Mouse (Mus musculus) adrenal gland, postnatal 10 days (tissue): ENCODE measurements around the gene Rgs8. TPM values are rescaled to one million over a fixed set of nuclear protein-coding genes. Genes with fewer than 3 reads are reported as not detected.

Experiments
- DNase-seq: peaks from one replicate; pipeline ENCODE4 v3.0.0; 2021; ENCODE audit warnings: mixed read lengths
- total RNA-seq, 2 experiments: library from RNA; stranded (reverse); gene quantifications; 2 replicates each; pipeline ENCODE4 v1.2.3; 2021

Rgs8 gene
- total RNA-seq, 2 experiments from 2014 or later, result 0.57 to 0.61 TPM

GRCm38 (mm10) chr1:153675591-153675990, 22.8 kb downstream of the Rgs8 start:
- DNase-seq, result no peak

- no peak for DNase-seq
Observed at GRCm38 (mm10) chr1:153677635-153678034, 24.8 kb downstream of the Rgs8 start.

GRCm38 (mm10) chr1:153679147-153679546, 26.3 kb downstream of the Rgs8 start:
- DNase-seq, result peak; percentile 63

GRCm38 (mm10) chr1:153679653-153680052, 26.8 kb downstream of the Rgs8 start:
- DNase-seq, result no peak

DNA sequence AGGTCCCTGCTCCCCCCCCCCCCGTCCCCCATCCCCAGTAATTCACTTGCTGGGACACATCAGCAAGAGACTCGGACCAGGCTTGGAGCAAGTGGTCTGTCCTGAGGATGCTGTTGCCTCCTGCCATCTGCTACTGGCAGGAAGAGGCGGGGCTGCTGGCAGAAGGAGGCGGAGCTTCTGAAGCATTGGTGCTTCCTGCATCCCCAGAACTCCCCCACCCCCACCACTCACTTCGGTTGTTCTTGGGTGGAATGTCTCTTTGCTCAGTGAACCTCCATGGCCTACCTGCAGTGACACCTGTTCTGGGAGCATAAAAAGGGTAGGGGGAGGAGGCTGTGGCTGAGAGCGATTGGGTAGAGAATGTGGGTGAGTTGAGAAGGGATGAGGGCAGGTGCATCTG, 27.5 kb downstream of the Rgs8 start:
- no peak for DNase-seq

GRCm38 (mm10) chr1:153681036-153681435, 28.2 kb downstream of the Rgs8 start:
- no peak for DNase-seq

DNA sequence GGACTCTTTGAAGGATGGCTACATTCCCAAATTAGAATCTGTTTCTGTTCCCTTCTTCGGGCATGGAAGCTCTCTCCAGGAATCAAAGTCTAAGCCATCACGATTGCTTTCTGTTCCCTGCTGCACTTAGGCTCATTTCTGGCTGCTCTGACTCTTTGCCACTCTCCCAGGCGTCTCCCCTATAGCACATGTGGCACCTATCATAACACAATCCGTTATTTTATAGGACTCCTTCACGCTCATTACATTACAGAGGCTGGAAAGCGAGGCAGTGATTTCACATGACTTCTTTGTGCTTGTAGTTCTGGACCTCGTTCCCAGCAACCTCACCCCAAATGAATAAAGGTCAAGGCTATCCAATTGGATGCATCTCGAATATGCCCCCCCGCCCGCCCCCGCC, 30.4 kb downstream of the Rgs8 start:
- no peak for DNase-seq

- no peak for DNase-seq
Observed at GRCm38 (mm10) chr1:153685630-153686029, 32.8 kb downstream of the Rgs8 start.

DNA sequence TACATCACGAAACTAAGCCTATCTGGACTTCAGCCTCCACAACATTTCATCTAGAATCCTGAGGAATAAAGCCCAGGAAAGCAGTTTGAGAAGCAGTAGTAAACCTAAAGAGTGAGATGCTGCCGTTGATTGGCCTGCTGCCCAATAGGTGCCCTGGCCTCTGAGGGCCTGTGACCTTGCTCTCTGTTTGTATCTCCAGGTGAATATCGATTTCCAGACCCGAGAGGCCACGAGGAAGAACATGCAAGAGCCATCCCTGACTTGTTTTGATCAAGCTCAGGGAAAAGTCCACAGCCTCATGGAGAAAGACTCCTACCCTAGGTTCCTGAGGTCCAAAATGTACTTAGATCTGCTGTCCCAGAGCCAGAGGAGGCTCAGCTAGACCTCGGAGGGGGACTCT, 39.7 kb downstream of the Rgs8 start:
- no peak for DNase-seq

DNA sequence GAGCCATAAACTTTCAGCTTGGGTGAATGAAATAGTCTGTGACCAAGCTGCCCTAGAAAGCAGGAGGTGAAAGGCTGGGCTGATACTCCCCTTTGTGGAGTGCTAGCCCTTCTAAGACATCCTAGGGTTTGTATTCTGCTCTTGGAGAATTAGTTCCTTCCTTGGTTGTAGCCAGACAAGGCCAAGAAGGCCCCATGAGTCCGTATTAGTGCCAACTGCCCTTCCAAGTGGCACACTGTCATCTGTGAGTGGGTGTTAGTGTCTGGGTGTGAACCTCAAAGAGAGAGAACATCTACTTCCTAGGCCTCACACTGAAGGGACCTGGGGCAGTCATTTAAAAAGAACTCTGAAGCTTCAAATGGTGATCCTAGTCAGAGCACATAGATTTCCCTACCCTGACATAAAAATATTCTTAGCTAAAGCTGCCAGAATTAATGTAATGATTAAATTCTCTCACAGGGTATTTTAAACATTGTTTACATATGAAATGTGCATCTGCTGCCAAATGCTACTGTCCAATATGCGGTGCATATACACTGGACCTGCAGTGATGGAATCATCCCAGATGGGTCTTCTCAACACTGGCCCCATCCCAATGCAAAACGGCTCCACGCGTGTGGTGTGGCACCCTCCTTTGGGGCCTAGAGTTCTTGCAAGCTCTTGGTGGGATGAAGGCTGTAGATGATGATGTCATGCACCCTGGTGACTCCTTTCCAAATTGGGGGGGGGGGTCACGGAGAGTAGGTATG, 41.7 kb downstream of the Rgs8 start:
- DNase-seq, result no peak

DNA sequence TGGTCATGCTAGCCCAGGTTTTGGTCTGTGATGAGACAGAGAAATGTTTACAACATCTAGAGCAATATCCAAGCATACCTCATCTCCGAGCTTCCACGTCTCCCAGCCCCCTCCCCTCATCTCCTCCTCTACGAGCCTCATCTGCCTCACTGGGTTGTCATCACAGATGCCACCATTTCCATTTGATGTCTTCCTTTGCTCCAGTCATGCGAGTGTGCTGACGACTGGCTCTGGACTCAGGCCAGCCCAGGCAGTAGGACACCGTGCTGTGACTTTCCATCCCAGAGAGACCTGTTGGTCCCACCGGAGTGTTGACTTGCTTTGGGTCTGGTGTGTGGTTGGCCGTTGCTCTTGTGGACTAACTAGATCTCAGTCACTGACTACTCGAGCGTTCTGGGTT, 42.6 kb downstream of the Rgs8 start:
- DNase-seq, result no peak

GRCm38 (mm10) chr1:153696093-153696492, 43.3 kb downstream of the Rgs8 start:
- no peak for DNase-seq

GRCm38 (mm10) chr1:153696541-153696940, 43.7 kb downstream of the Rgs8 start:
- DNase-seq, result no peak

DNA sequence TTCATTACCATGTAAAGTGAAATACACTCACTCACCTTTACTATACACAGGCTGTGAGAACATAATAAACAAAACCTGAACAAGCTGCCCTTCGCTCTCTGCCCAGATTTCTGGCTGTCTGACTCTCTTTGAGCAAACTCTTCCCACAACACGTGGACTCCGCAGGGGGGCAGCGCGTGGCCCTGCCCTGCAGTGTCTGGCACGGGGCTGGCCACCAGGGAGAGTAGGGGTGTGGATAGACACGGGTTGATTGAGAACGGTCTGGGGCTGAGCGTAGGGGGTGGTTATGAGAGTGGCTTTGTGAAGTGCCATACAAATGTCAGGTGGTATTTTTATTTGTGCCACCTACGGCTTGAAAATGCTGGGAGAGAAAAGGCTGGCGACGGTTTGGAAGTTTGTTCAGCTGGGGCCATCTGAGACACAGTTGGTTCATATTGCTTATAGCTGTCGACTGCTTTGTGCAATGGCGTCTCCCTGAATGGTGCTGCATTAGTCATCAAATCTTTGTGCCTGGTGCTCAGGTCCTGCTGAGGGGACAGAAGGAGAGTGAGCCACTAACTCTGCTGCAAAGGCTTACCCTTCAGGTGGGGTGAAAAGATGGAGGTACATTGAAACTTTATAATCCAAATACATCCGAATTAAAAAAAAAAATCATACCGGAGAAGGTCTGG, 44.9 kb downstream of the Rgs8 start:
- DNase-seq, result no peak

- no peak for DNase-seq
Observed at GRCm38 (mm10) chr1:153698311-153699084, 45.7 kb downstream of the Rgs8 start.

GRCm38 (mm10) chr1:153700448-153701063, 47.7 kb downstream of the Rgs8 start:
- DNase-seq, result no peak

DNA sequence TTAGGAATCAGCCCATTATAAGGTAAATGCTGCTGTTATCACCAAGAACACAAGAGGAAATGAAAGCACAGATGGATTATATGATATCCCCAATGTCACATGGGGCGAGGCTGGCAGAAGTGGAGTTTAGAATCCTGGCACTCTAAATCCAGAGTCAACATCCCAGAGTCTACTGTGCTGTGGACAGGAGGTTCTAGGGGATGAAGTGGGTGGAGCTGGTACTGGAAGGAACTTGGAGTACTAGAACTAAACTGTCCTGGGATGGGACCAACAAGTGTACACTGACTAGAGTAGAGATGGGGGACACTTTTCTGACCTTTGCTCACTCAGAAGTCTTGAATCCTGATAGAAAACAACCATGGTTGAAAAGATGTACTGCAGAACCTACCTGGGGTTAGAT, 48.6 kb downstream of the Rgs8 start:
- no peak for DNase-seq

DNA sequence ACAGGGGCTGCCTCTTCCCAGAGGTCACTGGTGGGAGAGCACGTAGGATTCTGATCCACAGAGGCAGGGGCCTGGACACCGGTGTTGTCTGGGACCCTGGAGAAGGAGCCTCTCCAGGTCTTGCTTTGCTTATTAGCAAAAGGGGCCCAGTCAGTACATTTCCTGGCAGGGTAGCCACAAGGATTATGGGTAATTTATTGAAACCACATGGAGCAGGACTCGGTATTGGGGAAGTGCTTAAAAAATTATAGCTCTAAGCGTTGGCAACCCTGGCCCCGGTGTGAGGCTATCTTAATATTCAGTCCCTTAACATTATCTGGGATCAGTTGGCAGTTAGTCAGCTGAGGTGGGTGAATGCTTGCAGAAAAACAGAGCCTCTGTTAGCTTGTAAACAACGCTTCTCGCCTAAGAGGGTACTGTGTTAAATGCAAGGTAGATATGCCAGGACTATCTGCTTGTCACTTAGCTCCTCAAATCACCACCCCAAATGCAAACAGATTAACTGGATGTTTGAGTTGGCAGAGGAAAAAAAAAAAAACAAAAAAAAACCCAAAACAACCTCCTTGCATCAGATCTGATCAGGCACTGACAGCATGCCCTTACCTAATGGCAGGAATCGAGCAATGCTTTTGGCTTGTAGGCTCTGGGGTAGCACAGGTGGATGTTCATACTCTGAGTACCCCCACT, 49.5 kb downstream of the Rgs8 start:
- DNase-seq, result no peak

DNA sequence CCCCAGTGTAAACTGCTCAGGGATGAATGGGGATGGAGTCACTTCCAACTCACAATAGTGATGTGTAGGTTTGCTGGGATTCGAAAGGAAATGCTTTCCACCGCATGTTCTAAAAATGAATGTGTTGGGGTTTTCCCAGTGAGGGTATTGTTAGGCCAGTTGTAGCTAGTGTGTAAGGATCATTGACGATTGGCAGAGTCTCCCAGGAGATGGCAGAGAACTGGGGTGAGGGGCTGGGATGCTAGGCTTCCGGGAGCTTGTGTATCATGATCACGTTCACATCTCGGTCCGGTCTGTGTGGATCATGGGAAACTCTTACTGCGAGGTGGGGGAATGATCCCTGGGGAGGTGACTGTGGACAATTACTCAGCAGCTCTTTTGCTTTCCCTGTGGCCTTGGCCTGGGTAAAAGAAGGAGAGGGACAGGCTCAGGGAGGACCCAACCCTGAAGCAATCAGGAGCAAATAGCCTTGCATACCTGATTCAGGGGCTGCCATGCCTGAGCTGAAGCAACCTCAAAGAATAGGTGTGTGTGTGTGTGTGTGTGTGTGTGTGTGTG, 50.1 kb downstream of the Rgs8 start:
- DNase-seq, result peak; percentile 20

DNA sequence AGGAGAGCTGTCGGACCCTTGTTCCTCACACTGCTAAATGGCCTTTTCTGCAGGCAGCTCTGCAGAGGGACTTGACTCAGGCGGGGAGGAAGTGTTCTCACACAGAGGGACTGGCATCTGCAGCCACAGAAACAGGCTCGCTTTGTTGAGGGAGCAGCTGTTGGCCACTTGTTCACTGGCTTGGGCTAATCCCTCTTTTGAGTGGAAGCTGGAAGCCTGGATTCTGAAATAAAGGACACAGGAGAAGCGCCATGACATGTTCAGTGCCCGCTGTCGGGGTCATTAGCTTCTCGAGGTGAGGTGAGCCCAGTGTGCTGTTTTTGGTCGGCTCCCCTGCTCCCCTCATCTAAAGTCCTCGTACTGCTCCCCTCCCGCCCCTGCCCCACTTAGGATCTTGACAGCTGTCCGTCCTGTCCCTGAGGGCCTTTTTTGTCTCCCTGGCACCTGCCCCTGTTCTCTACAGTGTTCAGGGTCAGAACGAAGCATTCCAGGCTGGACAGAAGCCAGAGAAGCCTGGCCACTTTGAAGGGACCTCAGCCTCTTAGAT, 50.7 kb downstream of the Rgs8 start:
- peak; percentile 59 for DNase-seq

GRCm38 (mm10) chr1:153704174-153704573, 51.3 kb downstream of the Rgs8 start:
- no peak for DNase-seq

GRCm38 (mm10) chr1:153704996-153705395, 52.2 kb downstream of the Rgs8 start:
- no peak for DNase-seq
